Mouse (Mus musculus) hindbrain, embryonic 11.5 days (tissue): Measurements from ENCODE around the gene Rab44. TPM values are rescaled to one million over a fixed set of nuclear protein-coding genes. Genes with fewer than 3 reads are reported as not detected.
A peak's percentile ranks its signal among the peaks of the same experiment; 100 is the strongest.

Experiments used
- ATAC-seq: fragments of 200-750 bp; cut with Nextera tagmentation; 2 replicates; pipeline ENCODE4 v1.8.0; 2017; ENCODE audit warnings: mild to moderate bottlenecking, moderate TSS enrichment, moderate library complexity; ENCODE audit not compliant: low FRiP score
- DNase-seq: peaks from one replicate; pipeline ENCODE4 v3.0.0-alpha.2; 2015; ENCODE audit warnings: low spot score
- H3K27ac ChIP-seq: fragments of 300-500 bp; sonication (generic); 2 replicates; pipeline ENCODE4 v1.5.1; 2014; ENCODE audit warnings: mild to moderate bottlenecking, low read depth, low read length
- H3K27me3 ChIP-seq: fragments of 300-500 bp; sonication (generic); 2 replicates; pipeline ENCODE4 v1.6.1; 2014; ENCODE audit warnings: mild to moderate bottlenecking, low read length, moderate library complexity, mixed read lengths; ENCODE audit not compliant: control insufficient read depth, insufficient read depth
- H3K36me3 ChIP-seq: fragments of 300-500 bp; sonication (generic); 2 replicates; pipeline ENCODE4 v1.6.1; 2014; ENCODE audit warnings: mild to moderate bottlenecking, low read length, moderate library complexity, mixed read lengths; ENCODE audit not compliant: control insufficient read depth, insufficient read depth
- H3K4me1 ChIP-seq: fragments of 300-500 bp; sonication (generic); replicated peaks from 2 replicates; pipeline ENCODE4 v1.6.1; 2014; ENCODE audit warnings: low read length, mixed read lengths; ENCODE audit not compliant: control insufficient read depth, insufficient read depth
- H3K4me2 ChIP-seq: fragments of 300-500 bp; sonication (generic); replicated peaks from 2 replicates; pipeline ENCODE4 v1.6.1; 2014; ENCODE audit warnings: mild to moderate bottlenecking, low read depth, low read length
- H3K4me3 ChIP-seq: fragments of 300-500 bp; sonication (generic); 2 replicates; pipeline ENCODE4 v1.5.1; 2014; ENCODE audit warnings: low read depth, low read length
- H3K9ac ChIP-seq: fragments of 300-500 bp; sonication (generic); 2 replicates; pipeline ENCODE4 v1.6.1; 2014; ENCODE audit warnings: low read depth, low read length
- H3K9me3 ChIP-seq: fragments of 300-500 bp; sonication (generic); 2 replicates; pipeline ENCODE4 v1.6.1; 2016; ENCODE audit warnings: low read length; ENCODE audit not compliant: control insufficient read depth
- WGBS: fragments of 180-500 bp; shearing (Covaris S2); extraction: QIAGEN DNeasy Blood & Tissue Kit; methylation state at CpG from one replicate; pipeline ENCODE4 v1.1.7; 2014; 5-methylcytosine and 5-hydroxymethylcytosine counted together
- polyA plus RNA-seq: library from polyadenylated mRNA; unstranded; fragments of >200 nt; fragmentation: Nextera tagmentation; extraction: Ambion mirVana; gene quantifications from 2 replicates; pipeline ENCODE4 v1.2.1, GENCODE M21; 2014

Gene Rab44
- polyA plus RNA-seq, 1 experiment from 2014 or later, result not detected

GRCm38 (mm10) chr17:29183162-29183561 is 69.2 kb downstream of the Rab44 start:
- Histone ChIP-seq H3K4me1 (peaks cover 7% of the 10 kb centered on the region; the same call in 1 of the 2 replicates), H3K9me3 (no peaks in the 10 kb centered on the region), H3K27ac (no peak overlapping the region)

GRCm38 (mm10) chr17:29185376-29186046 is 71.6 kb downstream of the Rab44 start:
- Histone ChIP-seq H3K27ac (0 out of 2 replicates have a peak overlapping the region, but pooled peaks have one; percentile 24), H3K36me3 (no peaks in the 10 kb centered on the region), H3K4me2 (no peak overlapping the region), H3K9ac (no peak overlapping the region), H3K27me3 (no peaks in the 10 kb centered on the region), H3K9me3 (no peaks in the 10 kb centered on the region), H3K4me1 (peaks cover 7% of the 10 kb centered on the region; the same call in 1 of the 2 replicates), H3K4me3 (no peak overlapping the region)
- 27% methylated on average over 6 of the region's 7 CpGs for WGBS
- ATAC-seq (no peak), DNase-seq (no peak)

More at GRCm38 (mm10) chr17:29183162-29183561, 69.2 kb downstream of the Rab44 start:
- H3K36me3 ChIP-seq, result no peaks in the 10 kb centered on the region
- H3K27me3 ChIP-seq, result no peaks in the 10 kb centered on the region
- no peak overlapping the region for H3K4me3 ChIP-seq
- no peak overlapping the region for H3K4me2 ChIP-seq
- DNase-seq (no peak), ATAC-seq (no peak)
- 70% methylated on average over 11 of the region's 11 CpGs for WGBS
- no peak overlapping the region for H3K9ac ChIP-seq

- DNase-seq, result no peak
- H3K4me1 ChIP-seq, result peaks cover 7% of the 10 kb centered on the region; the same call in 1 of the 2 replicates
- 0 out of 2 replicates have a peak overlapping the region, but pooled peaks have one; percentile 11 for H3K9ac ChIP-seq
- H3K9me3 ChIP-seq, result no peaks in the 10 kb centered on the region
- no peak for ATAC-seq
- no peaks in the 10 kb centered on the region for H3K27me3 ChIP-seq
- H3K4me3 ChIP-seq, result no peak overlapping the region
- no peaks in the 10 kb centered on the region for H3K36me3 ChIP-seq
- no peak overlapping the region for H3K4me2 ChIP-seq
- 21% methylated on average over 10 of the region's 10 CpGs for WGBS
- H3K27ac ChIP-seq, result no peak overlapping the region
Measured at GRCm38 (mm10) chr17:29186989-29187859, 73.3 kb downstream of the Rab44 start.

GRCm38 (mm10) chr17:29188989-29189388 is 75.0 kb downstream of the Rab44 start:
- 5% methylated on average over 12 of the region's 12 CpGs for WGBS
- Histone ChIP-seq H3K4me1 (peaks cover 7% of the 10 kb centered on the region; the same call in 1 of the 2 replicates), H3K27ac (no peak overlapping the region), H3K9me3 (no peaks in the 10 kb centered on the region), H3K36me3 (no peaks in the 10 kb centered on the region), H3K27me3 (no peaks in the 10 kb centered on the region), H3K9ac (no peak overlapping the region), H3K4me2 (peak overlapping the region; percentile 31), H3K4me3 (no peak overlapping the region)
- DNase-seq, result peak; percentile 79
- no peak; the same call in 1 of the 2 replicates for ATAC-seq

- H3K4me2 ChIP-seq, result no peak overlapping the region
- H3K9ac ChIP-seq, result no peak overlapping the region
- no peak for DNase-seq
- H3K36me3 ChIP-seq, result no peaks in the 10 kb centered on the region
- H3K27ac ChIP-seq, result no peak overlapping the region
- H3K27me3 ChIP-seq, result no peaks in the 10 kb centered on the region
- H3K4me1 ChIP-seq, result no peaks in the 10 kb centered on the region
- H3K9me3 ChIP-seq, result no peaks in the 10 kb centered on the region
- 15% methylated on average over 4 of the region's 4 CpGs for WGBS
- no peak for ATAC-seq
- H3K4me3 ChIP-seq, result no peak overlapping the region
Measured at GRCm38 (mm10) chr17:29195579-29195978, 81.6 kb downstream of the Rab44 start.

Other genes starting within 250 kb of the Rab44 start
- gene 4930539E08Rik, start 198.8 kb upstream of the Rab44 start, polyA plus RNA-seq, result 0.03 TPM in 1 of 2 replicates, not detected in the other
- gene Pxt1, start 170.3 kb upstream of the Rab44 start, polyA plus RNA-seq, result 0.34 TPM in 1 of 2 replicates, not detected in the other
- 81.7 and 94.8 TPM in 2 replicates for gene Kctd20, start 162.2 kb upstream of the Rab44 start, polyA plus RNA-seq
- 141 and 151 TPM in 2 replicates for gene Stk38, start 106.2 kb upstream of the Rab44 start, polyA plus RNA-seq
- gene Srsf3, start 81.5 kb upstream of the Rab44 start, polyA plus RNA-seq, result 847 and 854 TPM in 2 replicates
- 33.4 and 36.8 TPM in 2 replicates for gene Cdkn1a, start 23.2 kb upstream of the Rab44 start, polyA plus RNA-seq
- gene Cpne5, start 124.0 kb downstream of the Rab44 start, polyA plus RNA-seq, result 3.7 and 4.2 TPM in 2 replicates
- 128 and 142 TPM in 2 replicates for gene Ppil1, start 150.0 kb downstream of the Rab44 start, polyA plus RNA-seq
- 75.5 and 79.4 TPM in 2 replicates for gene BC004004, start 154.6 kb downstream of the Rab44 start, polyA plus RNA-seq
- gene Pi16, start 203.5 kb downstream of the Rab44 start, polyA plus RNA-seq, result 0.32 and 0.67 TPM in 2 replicates
- 356 and 425 TPM in 2 replicates for gene Mtch1, start 233.8 kb downstream of the Rab44 start, polyA plus RNA-seq
- 2.7 and 4.2 TPM in 2 replicates for gene Fgd2, start 246.8 kb downstream of the Rab44 start, polyA plus RNA-seq